Mouse (Mus musculus) kidney, adult 9 months (tissue): ENCODE data around the gene Gm45785.

Experiments
- DNase-seq: peaks from one replicate; pipeline ENCODE4 v3.0.0; 2022

Gene Gm45785

DNA sequence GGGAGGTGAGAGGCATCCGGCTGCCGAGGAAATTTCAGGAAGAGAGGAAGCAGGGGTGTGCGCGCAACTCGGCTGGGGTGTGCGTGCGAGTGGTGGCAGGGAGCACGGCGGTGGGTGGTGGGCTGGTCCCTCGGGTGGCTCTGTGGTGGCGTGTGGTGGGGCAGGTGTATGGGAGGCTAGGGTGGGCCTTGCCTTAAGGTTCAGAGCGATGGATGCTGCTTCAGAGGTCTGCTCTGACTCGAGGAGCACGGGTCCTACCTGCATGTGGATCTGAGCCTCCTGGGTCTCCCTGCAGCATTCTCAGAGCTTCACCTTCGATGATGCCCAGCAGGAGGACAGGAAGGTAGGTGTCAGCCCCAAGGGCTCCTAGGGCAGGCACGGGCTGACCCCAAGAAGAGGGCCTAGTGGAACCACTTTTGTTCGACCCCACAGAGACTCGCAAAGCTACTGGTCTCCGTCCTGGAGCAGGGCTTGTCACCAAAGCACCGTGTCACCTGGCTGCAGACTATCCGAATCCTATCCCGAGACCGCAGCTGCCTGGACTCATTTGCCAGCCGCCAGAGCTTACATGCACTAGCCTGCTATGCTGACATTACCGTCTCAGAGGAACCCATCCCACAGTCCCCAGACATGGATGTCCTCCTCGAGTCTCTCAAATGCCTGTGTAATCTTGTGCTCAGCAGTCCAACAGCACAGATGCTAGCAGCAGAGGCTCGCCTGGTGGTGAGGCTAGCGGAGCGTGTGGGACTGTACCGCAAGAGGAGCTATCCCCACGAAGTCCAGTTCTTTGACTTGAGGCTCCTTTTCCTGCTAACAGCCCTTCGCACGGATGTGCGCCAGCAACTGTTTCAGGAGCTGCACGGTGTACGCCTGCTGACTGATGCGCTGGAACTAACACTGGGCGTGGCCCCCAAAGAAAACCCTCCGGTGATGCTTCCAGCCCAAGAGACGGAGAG lies 1.7 kb upstream of the Gm45785 start, which contains the start of gene Bet1l:
Gene Bet1l, minus strand, starts transcription at position 28 of the 956 bp plus-strand sequence.
- no peak for DNase-seq

DNA sequence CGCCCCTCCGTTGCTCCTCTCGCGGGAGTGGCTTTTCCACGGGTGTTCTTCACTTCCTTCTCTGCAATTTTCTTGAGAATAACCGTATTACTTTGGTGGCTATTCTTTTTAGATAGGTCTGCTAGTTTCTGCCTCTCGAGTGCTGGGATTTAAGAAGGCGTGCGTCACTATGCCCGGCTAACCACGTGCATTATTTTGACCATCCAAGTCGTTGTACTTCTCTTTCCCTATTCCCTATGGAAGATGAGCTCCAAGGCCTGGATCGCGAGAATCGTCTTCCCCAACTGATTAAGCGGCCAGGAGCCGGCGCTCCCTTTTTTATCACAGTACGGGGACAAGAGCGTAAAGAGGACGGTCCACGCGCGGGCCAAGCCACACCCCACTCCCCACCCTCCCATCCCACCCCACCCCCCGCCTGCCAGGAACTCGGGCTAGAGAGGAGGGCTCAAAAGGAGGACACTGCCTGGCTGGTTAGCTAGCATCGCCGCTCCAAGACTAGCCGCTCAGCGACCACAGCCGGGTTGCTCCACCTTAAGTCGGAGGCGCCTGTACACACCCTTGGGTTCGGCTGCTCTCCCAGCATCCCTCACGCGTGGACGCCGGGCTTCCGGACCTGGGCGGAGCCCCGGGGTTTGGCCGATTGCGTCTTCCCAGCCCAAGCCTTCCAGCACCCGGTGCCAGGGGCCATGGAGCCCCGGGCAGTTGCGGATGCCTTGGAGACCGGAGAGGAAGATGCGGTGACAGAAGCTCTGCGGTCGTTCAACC lies 836 bp upstream of the Gm45785 start, which contains the start of gene Ric8a:
Gene Ric8a, plus strand, starts transcription at position 173 of the 765 bp plus-strand sequence.
- DNase-seq = peak; percentile 92

- DNase-seq = no peak
Observed at GRCm38 (mm10) chr7:140855181-140855580, 950 bp downstream of the Gm45785 start.

DNA sequence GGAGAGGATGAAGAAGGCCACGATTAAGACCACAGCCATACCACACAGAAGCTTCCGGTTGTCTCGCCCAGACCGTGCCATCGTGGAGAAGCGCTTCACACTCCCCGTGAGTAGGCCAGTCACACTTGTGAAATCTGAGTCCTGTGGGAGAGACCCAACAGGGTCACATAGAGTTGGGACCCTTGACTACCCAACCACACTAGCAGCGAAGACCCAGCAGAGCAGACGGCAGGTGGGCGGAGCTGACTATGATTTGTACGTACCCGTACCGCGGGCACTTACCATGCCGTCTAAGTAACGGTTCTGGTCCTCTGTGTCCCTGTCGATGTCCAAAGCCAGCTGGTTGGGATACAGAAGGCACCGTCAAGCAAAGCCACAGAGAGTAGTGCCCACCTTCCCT lies 1.6 kb downstream of the Gm45785 start:
- no peak for DNase-seq

- peak; percentile 74 for DNase-seq
Observed at GRCm38 (mm10) chr7:140853386-140853785, 2.7 kb downstream of the Gm45785 start.

GRCm38 (mm10) chr7:140851916-140852315 lies 4.2 kb downstream of the Gm45785 start:
- DNase-seq = no peak

DNA sequence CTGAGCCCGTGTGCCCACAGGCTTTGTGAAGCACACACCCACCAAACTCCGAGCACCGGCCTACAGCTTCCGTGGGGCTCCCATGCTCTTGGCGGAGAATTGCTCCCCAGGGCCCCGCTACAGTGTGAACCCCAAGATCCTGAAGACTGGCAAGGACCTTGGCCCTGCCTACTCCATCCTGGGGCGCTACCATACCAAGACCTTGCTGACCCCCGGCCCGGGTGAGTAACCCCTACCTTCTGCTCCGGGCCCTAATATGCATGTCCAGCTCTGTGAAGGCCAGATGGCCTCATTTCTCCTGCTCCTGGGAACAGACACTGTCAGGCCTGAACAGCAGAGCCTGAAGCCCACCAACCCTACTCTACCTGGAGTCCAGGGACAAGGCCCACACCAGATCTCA lies 7.5 kb downstream of the Gm45785 start:
- no peak for DNase-seq

DNA sequence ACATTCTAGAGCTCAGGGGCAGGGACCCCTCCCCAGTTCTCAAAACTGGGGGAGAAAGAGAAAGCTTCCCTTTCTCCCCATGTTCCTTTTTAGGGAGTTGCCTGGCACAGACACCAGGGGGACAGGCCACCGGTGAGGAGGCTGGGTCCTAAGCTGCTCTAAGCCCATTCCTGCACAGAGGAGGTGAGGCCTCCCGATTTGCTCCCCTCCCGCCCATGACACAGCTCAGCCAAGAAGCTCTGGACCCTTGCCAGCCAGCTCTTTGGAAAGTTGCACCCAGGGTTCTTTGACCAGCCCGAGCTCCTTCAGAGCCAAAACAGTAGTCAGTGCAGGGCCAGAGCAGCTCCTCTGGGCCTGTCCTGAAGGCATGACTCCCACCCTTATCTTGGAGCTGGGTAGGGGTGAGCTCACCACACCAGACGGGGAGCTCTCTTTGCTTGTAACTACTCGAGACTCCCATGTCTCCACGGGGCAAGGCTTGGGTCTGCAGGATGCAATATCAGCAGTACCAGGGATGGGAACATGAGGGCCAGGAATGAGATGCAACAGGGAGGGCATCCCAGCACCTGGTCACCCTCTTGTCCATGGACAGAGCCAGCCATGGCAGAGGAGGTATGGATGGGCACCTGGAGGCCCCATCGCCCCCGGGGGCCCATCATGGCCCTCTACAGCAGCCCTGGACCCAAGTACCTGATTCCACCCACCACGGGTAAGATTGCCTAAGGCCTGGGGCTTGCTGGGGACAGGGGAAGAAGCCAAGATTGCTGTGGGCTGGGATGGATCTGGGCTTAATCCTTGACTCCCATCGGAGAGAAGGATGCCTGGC lies 8.2 kb downstream of the Gm45785 start, which contains the start of gene Odf3:
Gene Odf3, plus strand, starts transcription at position 51 of the 826 bp plus-strand sequence.
- peak; percentile 64 for DNase-seq

DNA sequence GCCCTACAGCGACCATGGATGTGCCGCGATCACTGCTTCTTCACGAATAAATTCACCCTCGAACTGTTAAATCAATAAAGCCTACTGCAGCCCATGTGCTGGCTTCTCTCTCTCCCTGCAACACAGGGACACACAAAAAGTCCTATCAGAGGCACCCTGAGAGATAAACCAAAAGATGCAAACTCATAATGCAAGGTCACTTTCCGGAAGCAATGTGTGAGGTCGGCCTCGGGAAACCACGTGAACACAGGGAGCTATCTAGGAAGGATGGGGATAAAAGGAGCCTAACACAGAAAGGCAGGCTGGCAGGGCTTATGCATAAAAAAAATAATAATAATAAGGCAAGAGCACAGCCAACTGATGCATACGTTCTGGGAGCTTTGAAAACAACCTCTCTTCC lies 9.5 kb downstream of the Gm45785 start:
- DNase-seq = no peak

DNA sequence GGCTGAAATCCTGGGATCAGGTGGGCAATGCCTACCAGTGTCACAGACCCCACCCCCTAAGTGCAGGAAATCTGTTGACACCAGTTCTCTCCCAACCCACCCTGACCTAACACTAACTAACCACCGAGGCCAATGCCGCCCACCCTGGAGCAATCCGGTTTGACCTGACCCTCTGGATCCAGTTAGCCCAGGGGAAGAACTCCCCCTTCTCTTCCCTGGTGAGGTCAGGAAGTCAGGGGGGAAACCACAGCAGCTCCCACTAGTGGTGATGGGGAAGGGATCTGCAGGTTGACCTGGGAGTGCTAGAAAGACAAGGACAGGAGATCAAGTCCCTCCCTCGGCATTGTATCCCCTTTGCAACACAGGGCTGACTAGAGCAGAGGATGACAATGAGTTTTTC lies 10.4 kb downstream of the Gm45785 start:
- no peak for DNase-seq

- peak; percentile 90 for DNase-seq
Observed at GRCm38 (mm10) chr7:140844905-140845665, 11.0 kb downstream of the Gm45785 start, which contains the start of gene Scgb1c1. Gene Scgb1c1 (plus strand): TSS chr7:140845547.

DNA sequence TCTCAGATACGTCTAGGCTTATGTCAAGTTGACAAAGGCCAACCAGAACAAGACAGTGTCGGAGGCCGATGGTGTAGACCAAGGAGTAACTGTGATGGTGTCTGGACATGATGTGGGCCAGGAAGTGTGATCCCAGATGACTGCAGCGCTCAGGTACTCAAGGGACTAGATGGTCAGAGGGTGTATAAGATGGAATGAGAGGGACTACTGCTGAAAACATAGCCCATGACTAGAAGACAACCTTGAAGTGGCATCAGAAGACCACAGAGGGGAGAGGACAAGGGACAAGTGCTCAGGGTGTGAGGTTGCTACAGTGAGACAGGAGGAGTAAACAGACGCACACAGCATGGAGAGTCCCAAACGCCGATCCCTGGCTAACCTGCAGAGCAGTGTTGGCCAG lies 12.3 kb downstream of the Gm45785 start:
- DNase-seq = no peak

GRCm38 (mm10) chr7:140840750-140841735 lies 15.1 kb downstream of the Gm45785 start:
- DNase-seq = no peak

GRCm38 (mm10) chr7:140839556-140839955 lies 16.6 kb downstream of the Gm45785 start:
- DNase-seq = no peak

DNA sequence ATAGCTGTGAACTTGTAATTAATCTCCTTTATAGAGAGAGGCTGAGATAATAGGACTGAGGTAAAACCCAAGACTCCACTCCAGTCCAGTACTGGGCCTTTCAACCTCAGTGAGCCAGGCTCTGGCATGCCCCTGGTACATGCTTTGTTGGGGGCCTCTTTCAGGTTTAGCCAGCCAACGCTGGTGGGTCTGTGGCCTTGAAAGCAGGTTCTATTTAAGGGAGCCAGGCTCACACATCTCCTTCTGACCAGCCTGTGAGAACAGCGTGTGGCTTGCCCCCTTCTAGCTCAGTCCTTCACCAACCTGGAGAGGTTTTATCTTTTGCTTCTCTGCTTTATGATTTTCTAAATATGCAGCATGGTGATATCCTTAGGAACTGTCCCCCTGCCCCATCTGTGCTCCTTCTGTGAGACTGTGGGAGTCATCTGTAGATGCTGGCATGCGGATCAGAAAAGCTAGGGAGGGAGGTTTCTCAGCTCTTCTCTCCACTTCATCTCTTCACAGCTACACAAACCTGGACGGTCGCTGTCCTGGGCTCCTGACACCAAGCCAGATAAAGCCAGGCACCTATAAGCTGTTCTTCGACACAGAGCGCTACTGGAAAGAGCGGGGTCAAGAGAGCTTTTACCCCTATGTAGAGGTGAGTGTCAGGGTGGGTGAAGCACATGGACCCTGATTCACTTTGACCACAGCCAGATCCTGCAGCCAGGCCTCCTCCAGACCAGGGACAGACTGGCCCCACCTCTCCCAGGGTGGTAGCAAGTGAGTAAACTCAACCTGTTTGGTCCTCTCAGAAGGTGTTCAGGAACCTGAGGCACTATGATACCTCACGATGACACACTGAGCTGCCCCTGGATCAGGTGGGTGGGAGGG lies 19.7 kb downstream of the Gm45785 start:
- DNase-seq = no peak

- no peak for DNase-seq
Observed at GRCm38 (mm10) chr7:140835758-140836087, 20.4 kb downstream of the Gm45785 start.

GRCm38 (mm10) chr7:140834968-140835757 lies 21.0 kb downstream of the Gm45785 start, which contains the start of gene Urah:
Gene Urah (plus strand): TSS chr7:140835018.
- peak; percentile 68 for DNase-seq

- no peak for DNase-seq
Observed at GRCm38 (mm10) chr7:140833341-140833740, 22.8 kb downstream of the Gm45785 start.

GRCm38 (mm10) chr7:140831447-140831846 lies 24.7 kb downstream of the Gm45785 start:
- DNase-seq = peak; percentile 20
